8 mouse cellular contexts compared by ENCODE assay signal in the genomic region with DNA sequence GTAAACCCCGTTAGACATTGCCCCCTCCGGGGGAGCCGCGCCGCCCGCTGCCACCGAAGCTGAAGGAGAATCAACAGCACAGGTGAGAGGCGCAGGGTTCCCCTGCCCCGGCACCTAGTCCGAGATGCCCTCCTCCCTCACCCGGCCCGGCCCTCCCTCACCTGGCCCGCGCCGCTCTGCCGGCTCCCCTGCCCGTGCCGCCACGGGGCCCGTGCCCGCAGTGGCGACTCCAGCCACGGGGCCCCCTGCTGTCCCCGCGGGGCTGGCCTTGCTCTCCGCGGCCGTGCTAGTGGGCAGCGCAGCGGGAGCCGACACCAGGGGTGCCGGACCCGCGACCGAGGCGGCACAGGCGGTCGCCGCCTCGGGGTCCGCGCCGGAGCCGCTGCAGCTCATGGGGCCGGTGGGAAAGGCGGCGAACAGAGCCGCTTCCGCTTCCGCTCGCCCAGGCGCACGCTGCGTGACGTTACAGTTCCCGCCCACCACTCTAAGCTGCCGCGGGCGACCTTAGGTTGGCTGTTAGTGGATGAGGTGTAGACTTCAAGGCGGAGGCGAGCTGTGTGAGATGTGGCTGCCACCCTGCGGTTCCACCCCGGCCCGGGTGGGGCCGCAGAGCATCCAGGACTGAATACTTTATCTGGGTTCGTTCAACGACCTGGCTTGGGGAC. TPM values are rescaled to one million over a fixed set of nuclear protein-coding genes. Genes with fewer than 3 reads are reported as not detected.
DNase-seq lines count a peak whose midpoint lies in the region; ATAC-seq lines count a peak whose summit lies in the region.

A gene (minus strand): TSS at position 436 of the 665 bp plus-strand sequence.

- DNase-seq in adrenal gland, adult 8-10 months = peak; percentile 83
- DNase-seq in embryo, embryonic 11 days = peak; percentile 97
- peak; percentile 72 for DNase-seq in gastrocnemius, postnatal 36 days
- peak; percentile 87 to 88 for DNase-seq in left cerebral cortex, postnatal 36 days (ENCODE audit: low spot score in 2 of 2)
- peak; percentile 90 for DNase-seq in midbrain, embryonic 10.5 days (ENCODE audit: low spot score)
- DNase-seq in right cerebral cortex, postnatal 36 days (ENCODE audit: low spot score in 2 of 2) = peak; percentile 85 to 88
- peak; percentile 78 to 88 for DNase-seq in urinary bladder, postnatal 4 days (ENCODE audit: low spot score in 2 of 2)

- peaks cover 13% of the 10 kb centered on the region; the same call in 1 of the 2 replicates for H3K4me1 ChIP-seq in intestine, embryonic 15.5 days (replicated peaks)
- H3K4me1 ChIP-seq in midbrain, embryonic 10.5 days = peaks cover 26% of the 10 kb centered on the region

- H3K4me2 ChIP-seq in intestine, embryonic 15.5 days (replicated peaks) = peak within 1 kb of the TSS; percentile 82

- H3K36me3 ChIP-seq in intestine, embryonic 15.5 days = peaks cover 19% of the 10 kb centered on the region
- peaks cover 62% of the 10 kb centered on the region for H3K36me3 ChIP-seq in midbrain, embryonic 10.5 days

- peak; percentile 98 for ATAC-seq in intestine, embryonic 15.5 days

- no peaks in the 10 kb centered on the region for H3K9me3 ChIP-seq in intestine, embryonic 15.5 days
- no peaks in the 10 kb centered on the region for H3K9me3 ChIP-seq in midbrain, embryonic 10.5 days (replicated peaks)

- peak within 1 kb of the TSS; percentile 79 for H3K27ac ChIP-seq in intestine, embryonic 15.5 days
- H3K27ac ChIP-seq in midbrain, embryonic 10.5 days (replicated peaks) = peak within 1 kb of the TSS; percentile 94

- peak within 1 kb of the TSS; percentile 89 for H3K9ac ChIP-seq in intestine, embryonic 15.5 days

- intact Hi-C loops in gastrocnemius, postnatal 36 days (cut with DNase I) = no loop called here
- intact Hi-C loops in left cerebral cortex, postnatal 36 days (cut with DNase I) = loop anchor here (2.0 to 5.0 kb wide), 2 partner anchors 67 to 187 kb away; a partner anchor contains a TSS

- peak within 1 kb of the TSS; percentile 94 for H3K4me3 ChIP-seq in intestine, embryonic 15.5 days (replicated peaks)
- peak within 1 kb of the TSS; percentile 97 for H3K4me3 ChIP-seq in midbrain, embryonic 10.5 days

- no peaks in the 10 kb centered on the region for H3K27me3 ChIP-seq in intestine, embryonic 15.5 days (replicated peaks)
- H3K27me3 ChIP-seq in midbrain, embryonic 10.5 days (ENCODE audit: low read depth, poor library complexity, severe bottlenecking) = no peaks in the 10 kb centered on the region

- under 1% methylated on average over 54 of the region's 67 CpGs for WGBS in intestine, embryonic 15.5 days
- WGBS in midbrain, embryonic 10.5 days = under 1% methylated on average over 66 of the region's 67 CpGs

RNA-seq across cellular contexts. Expression of the gene that starts here (rescaled TPM):
- 100 to 1,000 TPM; 198 to 224 (median 207) TPM for total RNA-seq in adrenal gland, adult 8-10 months (2022)
- 10 to 100 TPM; 64.6 to 74.8 TPM for total RNA-seq in gastrocnemius, postnatal 36 days (2021)
- 134 and 140 TPM in 2 replicates for polyA plus RNA-seq in intestine, embryonic 15.5 days (2015; fragmentation: Nextera tagmentation; extraction: Ambion mirVana)
- 100 to 1,000 TPM; 112 to 127 TPM for total RNA-seq in left cerebral cortex, postnatal 36 days (2021)
- polyA plus RNA-seq in midbrain, embryonic 10.5 days (2016; fragmentation: Nextera tagmentation; extraction: Ambion mirVana) = 160 and 188 TPM in 2 replicates

Comparison
In these comparisons a context has a peak if more than half of its experiments do, and no peak if none do; other contexts are left out.
1. Peak in every context shown above with its lines: DNase-seq, ATAC-seq, H3K4me3 ChIP-seq and H3K27ac ChIP-seq.